Mouse (Mus musculus) mouse trophoblast stem cell (cell line): ENCODE data around the gene Rbm25.

ENCODE experiments used
- in situ Hi-C, 2 experiments: fragments of 300-500 bp; cut with MseI, MboI; formaldehyde crosslinking; loops; 2 replicates in 1 of 2; 3 replicates in 1 of 2; pipeline ENCODE4 v1.15.1; 2025

Rbm25 gene

DNA sequence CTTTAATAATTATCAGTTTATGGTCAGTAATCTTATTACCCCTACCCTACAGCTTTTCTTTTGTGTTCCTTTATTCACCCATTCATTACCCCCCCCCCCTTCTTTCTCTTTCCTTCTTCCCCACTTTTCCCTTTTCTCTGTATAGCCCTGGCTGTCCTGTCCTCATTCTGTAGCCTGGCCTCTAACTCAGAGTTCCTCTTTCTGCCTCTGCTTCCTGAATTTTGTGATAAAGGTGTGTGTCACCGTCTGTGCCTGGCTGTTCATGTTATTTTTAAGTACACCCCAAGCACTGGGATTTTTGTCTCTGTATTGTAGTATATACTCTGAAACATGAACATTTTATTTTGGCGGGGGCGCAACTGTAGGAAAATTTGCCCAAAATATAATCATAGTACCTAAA lies 19.3 kb downstream of the Rbm25 start:
- in situ Hi-C loops: no loop called here

DNA sequence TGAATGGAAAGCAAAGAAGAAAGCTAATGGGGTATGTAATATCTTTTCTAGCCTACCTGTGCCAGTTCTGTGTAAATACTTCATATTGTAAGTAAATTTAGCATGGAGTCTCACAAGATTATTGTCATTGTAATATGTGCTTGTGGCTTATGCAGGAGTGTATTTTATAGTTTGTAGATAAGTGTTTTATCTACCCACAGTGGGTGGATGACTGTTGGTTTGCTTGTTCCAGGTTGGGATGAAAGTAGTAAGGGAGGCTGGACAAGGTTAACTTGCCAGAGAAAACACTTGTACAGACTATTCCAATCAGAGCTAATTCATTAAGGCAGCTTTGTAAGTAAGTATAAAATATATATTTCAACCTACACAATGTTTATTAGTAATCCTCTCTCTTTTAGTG lies 20.4 kb downstream of the Rbm25 start:
- in situ Hi-C loops: no loop called here

DNA sequence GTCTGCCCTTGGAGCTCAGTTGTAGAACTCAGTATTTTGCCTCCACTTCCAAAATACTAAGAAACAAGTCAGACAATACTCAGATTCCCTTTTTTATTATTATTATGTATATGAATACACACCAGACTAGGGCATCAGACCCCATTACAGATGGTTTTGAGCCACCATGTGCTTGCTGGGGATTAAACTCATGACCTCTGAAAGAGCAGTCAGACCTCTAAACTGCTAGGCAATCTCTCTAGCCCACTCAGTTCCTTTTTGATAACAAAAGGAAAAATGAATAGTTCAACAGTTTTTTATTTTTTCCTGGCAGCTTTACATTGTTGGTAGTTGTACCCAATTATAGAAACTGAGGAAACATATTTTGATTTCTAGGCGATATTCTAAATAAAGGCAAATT lies 54.4 kb downstream of the Rbm25 start:
- in situ Hi-C loops: no loop called here

DNA sequence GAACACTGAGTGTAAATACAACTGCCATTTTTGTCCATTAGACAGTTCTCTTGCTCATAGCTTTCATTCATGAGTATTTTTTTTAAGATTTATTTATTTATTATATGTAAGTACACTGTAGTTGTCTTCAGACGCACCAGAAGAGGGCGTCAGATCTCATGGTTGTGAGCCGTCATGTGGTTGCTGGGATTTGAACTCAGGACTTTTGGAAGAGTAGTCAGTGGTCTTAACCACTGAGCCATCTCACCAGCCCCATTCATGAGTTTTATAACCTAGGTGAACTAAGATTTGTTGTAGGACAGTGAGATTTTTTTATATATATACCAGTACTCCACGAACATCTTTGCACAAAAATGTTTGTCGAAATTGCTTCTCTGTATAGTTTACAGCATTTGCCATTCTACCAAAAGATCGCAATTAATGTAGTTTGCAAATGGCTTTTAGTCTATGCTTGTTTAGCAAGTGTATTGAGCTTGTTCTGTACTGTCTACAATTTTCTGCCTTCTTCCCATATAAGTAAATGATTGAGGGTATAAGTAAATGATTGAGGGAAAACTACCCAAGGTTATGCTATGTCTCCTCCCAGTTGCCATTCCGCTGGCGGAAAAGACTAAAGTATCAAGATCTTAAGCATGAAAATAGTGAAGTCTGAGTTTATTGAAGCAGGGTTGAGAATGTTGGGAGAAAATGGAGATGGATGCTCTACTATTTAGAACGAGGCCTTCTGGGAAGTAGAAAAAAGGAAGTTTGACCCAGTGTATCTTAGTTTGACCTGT lies 55.7 kb downstream of the Rbm25 start:
- in situ Hi-C loops: no loop called here

DNA sequence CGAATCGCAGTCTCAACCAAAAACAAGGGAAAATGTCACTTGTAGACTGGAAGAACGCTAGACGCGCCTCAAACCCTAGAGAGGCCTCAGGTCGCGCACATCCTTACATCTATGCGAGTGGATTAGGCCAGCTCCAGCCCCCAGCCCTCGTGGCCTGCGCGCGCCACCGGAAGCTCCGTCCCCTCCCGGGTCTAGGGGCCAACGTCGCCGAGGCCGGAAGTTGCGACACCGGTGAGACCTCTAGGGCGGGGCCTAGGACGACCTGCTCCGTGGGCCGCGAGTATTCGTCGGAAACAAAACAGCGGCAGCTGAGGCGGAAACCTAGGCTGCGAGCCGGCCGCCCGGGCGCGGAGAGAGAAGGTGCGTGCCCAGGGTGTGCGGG lies 56.9 kb downstream of the Rbm25 start, which contains the start of gene Psen1:
Gene Psen1 (plus strand): TSS at position 219 of the 382 bp plus-strand sequence.
- in situ Hi-C loops: no loop called here

DNA sequence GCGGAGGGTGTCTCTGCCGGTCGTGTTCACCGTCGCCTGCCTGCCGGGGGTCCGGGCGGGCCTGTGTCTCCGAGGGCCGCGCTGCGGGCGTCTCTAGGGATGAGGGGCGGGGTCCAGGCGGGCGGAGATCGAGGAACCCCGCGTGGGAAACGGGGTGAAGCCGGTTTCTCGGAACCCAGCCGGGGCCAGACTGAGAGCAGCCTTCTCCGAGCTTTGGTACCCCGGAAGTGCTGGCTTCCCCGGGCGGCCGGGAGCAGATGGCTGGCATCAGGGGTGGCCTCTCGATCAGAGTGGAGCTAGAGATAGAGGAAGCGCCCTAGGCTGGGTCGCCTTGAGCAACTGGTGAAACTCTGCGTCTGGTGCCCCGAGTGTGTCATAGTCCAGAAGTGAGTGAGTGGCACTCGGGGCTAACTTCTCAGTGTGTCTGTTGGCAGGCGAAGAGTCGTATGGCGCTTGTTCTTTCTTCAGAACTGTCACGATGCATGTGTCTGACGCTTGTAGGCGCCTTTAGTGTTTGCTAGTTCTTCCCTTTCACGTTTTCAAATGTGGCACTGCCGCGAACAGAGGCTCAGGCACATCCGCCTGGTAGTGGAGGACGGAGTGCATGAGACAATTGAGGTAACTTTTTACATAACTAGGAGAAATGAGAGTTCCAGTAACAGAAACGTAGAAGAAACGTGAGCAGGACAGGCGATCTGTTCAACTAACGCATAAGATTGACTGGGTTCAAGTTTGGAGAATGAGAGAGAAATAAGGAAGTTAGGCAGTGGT lies 57.5 kb downstream of the Rbm25 start:
- in situ Hi-C loops: no loop called here

DNA sequence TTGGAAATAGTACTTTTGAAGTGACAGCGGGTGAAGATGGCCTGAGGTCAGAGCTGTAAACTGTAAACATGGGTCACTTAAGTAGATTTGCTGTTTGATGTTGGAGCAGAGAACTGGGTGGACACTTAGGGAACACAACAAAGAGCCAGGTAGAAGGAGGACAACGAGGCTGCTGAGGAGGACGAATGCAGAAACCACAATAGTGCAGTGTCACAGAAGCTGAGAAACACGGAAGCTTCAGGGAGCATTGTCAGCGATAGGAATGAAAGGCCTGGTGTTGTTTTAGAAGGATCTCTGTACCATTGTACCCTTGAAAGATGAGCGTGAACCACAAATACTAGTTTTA lies 58.0 kb downstream of the Rbm25 start:
- in situ Hi-C loops: no loop called here

DNA sequence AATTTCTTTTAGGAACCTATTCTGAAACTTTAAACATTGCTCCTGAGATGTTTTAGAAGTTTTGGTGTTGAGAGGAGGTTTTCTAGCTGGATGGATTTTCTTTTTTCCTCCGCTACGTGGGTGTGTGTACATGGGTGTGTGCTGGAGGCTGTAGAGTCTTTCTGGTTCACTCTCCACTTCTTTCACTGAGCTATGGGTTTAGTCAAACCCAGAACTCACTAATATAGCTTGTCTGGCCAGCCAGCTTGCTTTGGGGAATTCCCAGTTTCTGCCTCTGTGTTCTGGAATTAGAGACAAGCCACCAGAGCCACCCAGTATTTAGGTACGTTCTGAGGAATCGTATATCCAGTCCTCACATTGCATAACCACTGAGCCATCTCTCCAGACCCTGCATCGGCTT lies 63.0 kb downstream of the Rbm25 start:
- in situ Hi-C loops: no loop called here

DNA sequence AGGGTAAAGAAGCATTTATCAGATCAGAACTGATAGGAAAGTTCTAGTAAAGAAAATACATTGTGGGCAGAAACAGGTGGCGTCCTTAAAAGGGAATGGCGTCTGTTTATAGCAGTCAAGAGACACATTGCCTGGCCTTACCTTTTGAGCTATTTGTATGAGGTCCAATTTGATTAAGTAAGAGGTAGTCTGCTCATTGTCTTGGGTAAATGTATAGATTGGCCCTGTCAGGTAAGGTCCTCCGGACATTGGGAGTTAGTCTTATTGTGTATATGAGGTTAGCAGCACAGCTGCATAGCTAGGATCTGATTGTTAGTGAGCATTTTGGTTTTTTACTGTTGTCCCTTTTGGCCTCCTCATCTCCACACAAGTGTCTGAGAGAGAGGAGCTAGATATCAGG lies 63.6 kb downstream of the Rbm25 start:
- in situ Hi-C loops: no loop called here

DNA sequence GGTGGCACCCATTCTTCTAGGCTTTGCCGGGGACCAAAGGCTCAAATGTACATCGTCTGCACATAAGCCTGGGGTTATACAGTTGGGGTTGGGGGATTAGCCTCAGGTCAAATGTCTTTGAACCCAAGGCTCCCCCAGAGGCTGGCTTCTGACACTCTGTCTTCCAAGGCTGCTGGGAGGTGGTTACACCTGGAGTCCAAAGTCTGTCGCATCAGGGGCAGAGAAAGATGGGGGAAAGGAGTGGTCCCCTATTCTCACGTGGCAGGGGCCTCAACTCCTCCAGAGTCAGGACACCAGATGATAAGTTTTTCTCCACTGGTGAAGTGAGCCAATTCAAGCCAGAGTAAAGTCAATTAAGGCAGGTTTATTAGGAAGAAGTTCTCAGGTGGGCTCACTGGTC lies 67.6 kb downstream of the Rbm25 start:
- in situ Hi-C loops: no loop called here

DNA sequence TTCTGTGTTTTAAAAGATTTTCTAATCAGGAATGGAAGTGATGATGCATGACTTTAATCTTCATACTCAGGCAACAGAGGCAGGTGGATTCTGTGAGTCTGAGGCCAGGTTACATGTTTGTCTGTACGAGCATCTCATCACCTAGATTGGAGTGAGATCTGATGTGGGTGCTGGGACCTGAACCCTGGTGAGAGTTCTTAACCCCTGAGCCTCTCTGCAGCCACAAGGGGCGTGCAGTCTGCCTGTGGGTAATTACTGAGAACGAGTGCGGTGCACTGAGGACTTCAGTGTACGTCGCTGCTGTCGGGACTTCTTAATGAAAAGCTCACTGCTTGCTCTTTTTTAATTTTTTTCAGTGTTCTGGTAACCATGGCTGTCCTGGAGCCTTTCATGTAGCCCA lies 70.6 kb downstream of the Rbm25 start:
- in situ Hi-C loops: no loop called here

DNA sequence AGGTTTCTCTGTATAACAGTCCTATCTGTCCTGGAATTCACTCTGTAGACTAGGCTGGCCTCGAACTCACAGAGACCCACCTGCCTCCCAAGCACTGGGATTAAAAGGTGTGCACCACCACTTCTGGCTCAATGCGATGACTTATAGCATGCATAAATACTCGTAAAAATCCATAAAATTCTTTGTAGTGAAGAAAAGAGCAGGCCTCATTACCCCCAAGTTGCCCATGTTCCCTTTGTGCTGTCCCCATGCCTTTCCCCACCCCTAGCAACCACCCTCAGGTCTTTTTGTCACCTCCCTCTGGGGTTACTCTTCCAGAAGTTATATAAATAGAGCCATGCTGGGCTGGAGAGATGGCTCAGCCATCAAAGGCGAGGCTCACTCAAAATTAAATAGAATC lies 71.8 kb downstream of the Rbm25 start:
- in situ Hi-C loops: no loop called here

DNA sequence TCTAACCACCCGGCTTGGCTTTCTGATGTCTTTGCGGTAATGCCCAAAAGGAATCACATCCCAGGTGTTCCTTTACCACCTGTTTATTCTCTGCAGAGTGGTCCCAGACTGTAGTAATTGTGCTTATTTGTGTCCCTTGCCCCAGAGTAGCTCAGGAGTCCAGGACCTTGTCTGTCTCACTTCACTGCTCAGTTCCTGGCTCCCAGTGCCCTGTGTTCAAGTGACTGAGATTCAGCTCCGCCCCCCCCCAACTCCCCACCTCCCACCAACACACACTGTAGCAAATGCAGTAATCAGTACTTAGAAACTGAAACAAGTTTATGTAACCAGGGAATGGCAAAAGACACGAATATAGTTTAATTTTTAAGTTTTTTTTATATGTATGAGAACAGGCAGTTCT lies 75.9 kb downstream of the Rbm25 start:
- in situ Hi-C loops: no loop called here

DNA sequence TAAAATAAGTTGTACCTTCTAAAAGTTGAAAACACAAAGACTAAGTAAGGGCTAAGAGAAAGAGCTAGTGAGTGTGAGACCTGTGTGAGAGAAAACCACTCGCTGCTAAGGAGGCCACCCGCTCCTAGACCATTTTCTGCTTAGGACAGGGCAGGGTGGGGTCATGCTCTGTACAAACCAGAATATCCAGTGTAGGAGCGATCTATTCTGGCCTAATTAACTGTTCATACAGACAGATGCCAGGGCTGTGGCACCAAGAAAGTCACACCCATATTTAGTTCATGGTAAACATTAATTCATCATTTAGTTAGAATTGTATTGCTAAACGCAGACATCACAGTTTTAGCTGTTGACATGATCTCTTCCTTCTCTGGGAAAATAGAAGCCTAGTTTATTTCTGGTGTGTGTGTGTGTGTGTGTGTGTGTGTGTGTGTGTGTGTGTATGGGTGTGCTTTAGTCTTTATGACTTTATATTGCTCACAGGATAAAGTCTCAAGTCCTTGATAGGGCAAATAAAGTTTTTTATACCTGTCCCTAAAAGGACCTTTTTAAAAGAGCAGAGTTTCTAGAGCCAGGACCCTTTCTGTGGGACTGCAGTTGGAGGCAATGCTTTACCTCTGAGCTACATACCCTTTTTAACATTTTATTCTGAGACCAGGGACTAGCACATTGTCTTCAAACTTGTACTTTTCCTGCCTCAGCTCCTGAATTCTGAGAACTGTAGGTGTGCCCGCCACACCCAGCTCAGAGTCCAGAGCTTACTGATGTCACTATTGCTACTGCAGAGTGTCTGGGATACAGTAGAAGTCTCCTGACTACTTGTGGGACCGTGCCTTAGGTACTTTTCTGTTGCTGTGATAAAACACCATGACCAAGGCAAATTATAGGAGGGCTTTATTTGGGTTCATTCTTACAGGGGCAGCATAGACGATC lies 77.4 kb downstream of the Rbm25 start:
- in situ Hi-C loops: no loop called here

DNA sequence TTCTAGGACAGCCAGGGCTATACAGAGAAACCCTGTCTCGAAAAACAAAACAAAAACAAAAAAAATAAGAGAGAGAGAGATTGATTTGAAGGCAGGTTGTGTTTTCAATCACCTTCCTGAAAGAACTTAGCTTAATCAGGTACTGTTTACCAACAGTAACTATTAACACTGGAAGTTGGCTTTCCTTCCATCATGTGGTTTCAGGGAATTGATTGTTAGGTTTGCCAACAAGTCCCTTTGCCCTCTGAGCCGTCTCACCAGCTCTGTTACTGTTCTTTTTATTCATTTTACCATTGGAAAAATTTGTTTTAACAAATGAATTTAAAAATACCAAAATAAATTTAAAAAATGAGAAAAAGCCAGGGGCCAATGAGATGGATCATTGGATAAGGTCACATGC lies 78.9 kb downstream of the Rbm25 start:
- in situ Hi-C loops: no loop called here

DNA sequence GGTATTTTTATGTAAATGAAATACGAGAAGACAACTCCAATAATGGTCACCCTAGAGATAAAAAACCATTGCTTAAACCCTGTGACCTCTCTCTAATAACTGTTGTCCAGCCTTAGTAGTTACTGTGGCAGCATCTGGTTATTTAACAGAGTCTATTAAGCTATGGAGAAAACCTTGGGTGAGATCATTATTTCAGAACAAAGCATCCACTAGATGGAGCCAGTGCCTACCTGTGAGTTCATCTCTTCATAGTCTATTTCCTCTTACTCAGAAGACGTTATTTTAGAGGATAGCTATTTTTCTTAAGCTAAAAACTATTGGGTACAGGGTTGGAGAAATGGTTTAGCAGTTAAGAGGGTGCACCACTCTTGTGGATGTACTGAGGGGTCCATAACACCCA lies 82.7 kb downstream of the Rbm25 start:
- in situ Hi-C loops: no loop called here

DNA sequence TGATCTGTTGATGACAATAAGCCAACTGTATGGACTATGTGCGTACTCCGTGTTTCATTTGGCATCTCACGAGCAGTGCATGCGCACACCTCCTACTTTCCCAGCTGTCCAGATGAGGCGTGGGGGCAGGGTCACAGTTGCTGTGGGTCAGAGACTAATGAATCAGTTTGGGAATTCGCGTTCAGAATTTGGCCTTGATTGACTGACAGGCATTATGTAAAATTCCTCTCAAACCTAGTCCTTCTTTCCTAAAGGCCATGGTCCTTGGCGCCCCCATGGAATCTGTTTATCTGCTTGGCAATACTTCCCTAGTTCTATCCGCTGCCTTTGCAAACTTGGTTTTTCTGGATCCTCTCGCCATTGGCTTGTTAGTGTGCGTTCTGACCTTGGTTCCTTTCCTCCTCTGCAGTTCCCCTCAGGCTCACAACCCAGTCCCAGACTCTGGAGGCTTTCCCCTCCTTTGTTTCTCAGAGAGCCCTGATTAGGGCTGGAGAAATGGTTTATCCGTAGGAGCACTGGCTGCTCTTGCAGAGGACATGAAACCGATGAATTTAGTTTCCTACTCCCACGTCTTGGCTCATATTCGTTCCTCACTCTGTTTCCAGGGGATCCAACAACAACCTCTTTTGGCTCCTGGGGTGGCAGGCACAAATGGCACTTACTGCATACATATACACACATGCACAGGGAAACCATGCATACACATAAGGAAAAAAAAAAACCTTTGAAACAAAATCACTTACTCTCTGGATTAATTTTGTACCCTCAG lies 85.6 kb downstream of the Rbm25 start:
- in situ Hi-C loops: no loop called here

DNA sequence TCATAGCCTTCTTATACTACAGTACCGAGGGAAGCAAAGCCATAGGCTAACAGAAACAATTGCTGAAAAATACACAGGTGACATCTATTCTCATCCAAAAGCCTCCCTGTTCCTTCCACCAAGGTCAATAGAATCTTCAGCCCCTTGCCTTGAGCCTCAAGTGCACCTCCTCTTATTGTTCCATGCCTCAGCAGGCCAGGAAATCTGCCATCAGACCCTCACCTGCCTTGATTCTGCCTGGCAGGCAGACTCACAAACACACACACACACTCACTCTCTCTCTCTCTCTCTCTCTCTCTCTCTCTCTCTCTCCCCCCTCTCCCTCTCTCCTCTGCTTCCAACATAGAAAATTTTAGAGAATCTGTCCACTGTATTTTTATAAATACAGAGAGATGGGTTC lies 88.4 kb downstream of the Rbm25 start:
- in situ Hi-C loops: no loop called here

DNA sequence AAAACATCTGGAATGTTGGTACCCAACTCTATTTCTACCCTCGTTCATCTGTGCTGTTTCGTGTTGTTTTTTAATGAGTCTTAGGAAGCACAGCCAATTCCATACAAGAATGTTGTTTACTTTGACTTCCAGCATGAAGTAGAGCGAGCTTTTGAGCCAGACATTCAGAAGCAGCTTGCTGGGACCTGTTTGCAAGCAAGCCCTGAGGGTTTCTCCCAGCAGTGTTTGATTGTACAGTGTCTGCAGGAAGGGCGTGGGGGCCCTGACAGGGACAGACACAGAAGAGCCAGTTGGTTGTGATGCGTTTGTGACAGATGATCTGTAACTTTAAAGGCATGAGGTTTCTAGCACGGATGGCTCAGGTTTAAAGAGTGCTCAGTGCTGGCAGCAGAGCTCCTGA lies 90.2 kb downstream of the Rbm25 start:
- in situ Hi-C loops: no loop called here

DNA sequence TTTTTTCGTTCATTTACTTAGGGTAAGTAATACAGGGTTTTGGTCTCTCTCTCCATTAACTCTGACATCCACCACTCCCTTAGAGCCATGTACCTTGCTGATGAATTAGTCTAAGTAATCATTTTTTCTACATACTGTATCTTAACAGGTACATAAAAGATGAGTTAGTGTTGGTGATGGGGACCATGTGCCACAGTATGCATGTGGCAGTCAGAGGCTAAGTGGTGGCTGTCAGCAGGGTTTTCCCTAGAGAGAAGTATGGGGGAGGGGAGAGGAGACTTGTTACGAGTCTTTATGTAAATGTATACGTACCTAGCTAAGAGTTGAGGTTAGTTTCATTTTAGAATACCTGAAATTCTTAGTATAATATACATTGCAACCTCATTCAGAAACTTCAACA lies 92.0 kb downstream of the Rbm25 start:
- in situ Hi-C loops: no loop called here

DNA sequence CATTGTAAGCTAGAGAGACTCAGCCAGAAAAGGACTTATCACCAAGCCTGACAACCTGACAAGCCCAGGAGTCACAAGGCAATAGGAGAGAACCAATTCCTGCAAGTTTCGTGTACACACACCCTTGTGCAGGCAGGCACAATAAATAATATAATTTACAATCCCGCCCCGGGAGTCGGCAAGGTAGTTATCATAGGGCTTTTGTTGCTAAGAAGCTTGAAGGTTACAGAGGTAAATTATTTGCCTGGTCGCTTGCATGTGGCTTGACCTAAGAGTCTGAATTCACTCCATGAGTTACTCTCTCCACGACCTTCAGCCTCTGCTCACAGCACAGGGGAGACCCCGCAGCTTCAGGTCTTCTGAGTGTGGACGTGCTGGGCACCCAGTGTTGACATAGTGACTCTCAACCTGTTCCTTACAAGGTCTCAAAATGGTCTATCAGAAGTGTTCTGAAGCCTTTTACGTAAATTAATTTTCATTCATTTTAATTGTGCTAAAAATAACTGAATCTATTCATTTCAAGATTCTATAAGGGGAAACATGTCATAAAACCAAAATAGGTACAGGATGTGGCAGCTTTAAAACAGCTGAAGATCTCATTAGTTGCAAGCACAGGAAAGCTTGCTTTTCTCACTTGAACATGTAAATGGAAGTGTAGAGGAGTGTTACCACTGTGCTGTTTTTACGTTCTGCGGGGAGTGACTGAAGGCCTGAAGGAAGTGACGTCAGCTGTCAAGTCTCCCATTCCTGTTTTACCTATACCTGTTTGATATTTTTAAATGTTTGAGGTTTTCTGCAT lies 95.7 kb downstream of the Rbm25 start:
- in situ Hi-C loops: no loop called here
